Mouse (Mus musculus): ENCODE data around the gene Pdc. TPM values are rescaled to one million over a fixed set of nuclear protein-coding genes. Genes with fewer than 3 reads are reported as not detected.

Gene Pdc
- polyA plus RNA-seq (2017; shearing (Covaris generic)) = not detected

GRCm38 (mm10) chr1:150319205-150319604 lies at the start of gene Pdc:
Gene Pdc (plus strand): TSS chr1:150319417.

Other genes starting within 250 kb of the Pdc start
- gene Ptgs2, start 219.4 kb upstream of the Pdc start, polyA plus RNA-seq (2017; shearing (Covaris generic)) = 0.16 TPM
- 234 TPM for gene Tpr, start 73.4 kb downstream of the Pdc start, polyA plus RNA-seq (2017; shearing (Covaris generic))
- 19.6 TPM for gene Odr4, start 73.7 kb downstream of the Pdc start, polyA plus RNA-seq (2017; shearing (Covaris generic))
- gene Prg4, start 146.7 kb downstream of the Pdc start, polyA plus RNA-seq (2017; shearing (Covaris generic)) = 1.2 TPM

Measured in effector memory CD4-positive, alpha-beta T cell, adult 5 months (primary cell).